Mouse (Mus musculus) embryo, embryonic 11.5 days (tissue): ENCODE results near the gene Mogs.
A peak's percentile ranks its signal among the peaks of the same experiment; 100 is the strongest.

Experiments
- DNase-seq: peaks from one replicate; pipeline ENCODE4 v3.0.0-alpha.2; 2012; ENCODE audit warnings: low read depth, low spot score

Mogs gene

DNA sequence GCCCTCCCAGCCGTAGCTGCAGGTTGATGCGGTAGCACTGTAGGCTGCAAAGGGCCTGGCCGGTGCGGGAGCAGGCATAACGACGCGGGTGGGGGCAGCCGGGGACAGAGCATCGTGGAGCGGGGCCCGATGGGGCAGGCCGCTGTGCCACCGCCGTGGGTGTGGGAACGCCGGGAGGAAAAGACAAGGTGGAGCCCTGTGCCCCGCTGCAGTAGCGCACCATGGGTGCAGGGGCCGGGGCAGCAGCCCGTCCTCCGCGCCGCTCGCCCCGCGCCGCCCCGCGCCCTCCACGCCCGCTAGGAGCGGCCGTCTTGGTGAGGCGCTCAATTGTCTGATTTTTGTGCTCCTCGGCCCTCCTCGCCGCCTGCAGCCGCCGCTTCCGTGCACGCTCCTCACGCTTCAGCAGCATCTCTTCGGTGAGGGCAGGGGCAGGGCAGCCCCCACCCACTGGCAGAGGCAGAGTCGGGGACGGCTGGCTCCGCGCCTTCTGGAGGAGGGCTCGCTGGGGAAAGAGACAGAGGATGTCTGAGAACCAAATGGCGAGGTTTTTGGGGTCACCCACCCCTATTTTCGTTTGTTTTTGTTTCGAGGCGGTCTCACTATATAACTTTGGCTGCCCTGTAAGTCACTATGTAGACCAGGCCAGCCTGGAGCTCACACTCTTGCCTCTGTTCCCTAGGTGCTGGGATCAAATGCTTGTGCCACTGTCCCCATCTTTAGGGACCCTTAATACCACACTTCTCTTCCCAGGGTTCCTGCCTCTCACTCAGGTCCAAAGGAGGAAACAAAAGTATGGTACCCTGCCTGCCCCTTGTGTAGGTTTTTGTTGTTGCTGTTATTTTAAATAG, 6.8 kb downstream of the Mogs start:
- no peak for DNase-seq

GRCm38 (mm10) chr6:83122961-83123360, 7.7 kb downstream of the Mogs start:
- DNase-seq: no peak

GRCm38 (mm10) chr6:83124851-83125312, 9.6 kb downstream of the Mogs start:
- DNase-seq: peak; percentile 87

- no peak for DNase-seq
Measured at GRCm38 (mm10) chr6:83125331-83125730, 10.0 kb downstream of the Mogs start, which contains the start of gene Ino80b. Ino80b (minus strand) TSS chr6:83125431.

GRCm38 (mm10) chr6:83127419-83127818, 12.1 kb downstream of the Mogs start:
- no peak for DNase-seq

DNA sequence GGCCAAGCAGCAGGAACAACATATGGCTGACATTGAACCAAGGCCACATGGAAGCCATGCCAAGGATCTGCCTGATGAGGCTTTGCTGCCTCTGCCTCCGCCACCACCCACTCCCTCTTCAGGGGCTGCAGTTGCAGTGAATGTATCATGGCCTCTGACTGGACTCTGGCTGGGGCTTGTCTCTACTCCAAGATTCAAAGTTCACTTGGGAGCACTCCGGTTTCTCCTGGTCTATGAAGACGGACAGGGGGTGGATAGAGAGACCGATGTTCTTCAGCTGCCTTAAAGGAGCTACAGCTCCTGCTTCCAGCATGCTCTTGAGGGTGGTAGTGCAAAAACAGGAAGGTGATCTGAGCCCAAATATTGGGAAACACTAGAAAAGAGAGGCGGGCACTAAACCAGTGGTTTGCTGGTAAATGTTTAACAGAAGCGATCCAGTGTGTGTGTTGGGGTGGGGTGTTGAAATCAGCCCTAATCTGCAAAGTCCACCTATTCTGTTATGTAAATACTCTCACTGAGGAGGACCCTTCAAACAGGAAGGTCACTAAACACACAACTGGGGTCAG, 16.3 kb downstream of the Mogs start:
- DNase-seq: no peak

DNA sequence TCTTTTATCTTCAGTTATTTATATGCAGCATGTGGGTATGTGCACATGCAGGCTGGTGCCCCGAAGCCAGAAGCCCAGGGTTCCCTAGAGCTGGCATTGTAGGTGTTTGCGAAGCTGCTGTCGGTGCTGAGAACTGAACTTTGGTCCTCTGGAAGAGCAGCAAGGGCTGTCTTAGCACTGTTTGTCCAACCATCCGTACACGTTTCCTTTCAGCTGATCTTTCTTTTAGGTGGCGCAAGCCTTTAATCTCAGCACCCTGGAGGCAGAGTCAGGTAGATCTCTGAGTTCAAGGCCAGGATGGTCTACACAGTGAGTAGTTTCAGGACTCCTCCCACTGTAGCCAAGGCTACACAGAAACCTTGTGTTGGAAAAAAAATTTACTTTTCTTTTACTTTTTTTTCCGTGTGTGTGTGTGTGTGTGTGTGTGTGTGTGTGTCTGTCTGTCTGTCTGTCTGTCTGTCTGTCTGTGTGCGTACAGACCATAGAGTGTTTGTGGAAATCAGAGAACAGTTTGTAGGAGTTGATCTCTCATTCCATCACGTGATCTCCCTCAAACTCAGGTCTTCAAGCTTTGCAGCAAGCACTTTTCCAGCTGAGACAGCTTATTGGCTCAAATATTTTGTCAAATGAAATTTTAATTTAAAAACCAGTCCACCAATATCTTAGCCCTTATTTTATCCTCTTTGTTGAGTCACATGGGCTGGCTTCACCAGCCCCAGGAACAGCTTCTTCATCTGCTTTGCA, 17.1 kb downstream of the Mogs start:
- DNase-seq: no peak

DNA sequence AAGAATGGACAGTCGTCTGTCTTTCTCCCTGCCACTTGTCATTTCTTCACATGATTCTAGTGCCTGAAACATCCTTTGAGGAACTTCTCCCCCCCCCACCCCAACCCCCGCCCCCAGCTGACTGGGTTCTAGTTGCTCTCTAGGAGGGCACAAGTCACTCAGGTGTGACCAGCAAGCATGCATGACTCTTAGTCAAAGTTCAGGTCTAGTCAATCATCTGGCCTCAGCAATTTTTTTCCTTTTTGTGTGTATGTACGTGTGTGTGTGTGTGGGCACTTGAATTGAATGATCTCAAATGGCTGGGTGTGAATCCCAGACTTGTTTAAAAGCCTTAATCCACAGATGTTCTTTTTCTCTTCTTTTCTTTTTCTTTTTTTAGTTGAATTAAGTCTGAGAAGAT, 18.9 kb downstream of the Mogs start:
- no peak for DNase-seq

GRCm38 (mm10) chr6:83134951-83135513, 19.7 kb downstream of the Mogs start, which contains the start of gene Rtkn:
Rtkn (plus strand) TSS chr6:83135463.
- DNase-seq: no peak

DNA sequence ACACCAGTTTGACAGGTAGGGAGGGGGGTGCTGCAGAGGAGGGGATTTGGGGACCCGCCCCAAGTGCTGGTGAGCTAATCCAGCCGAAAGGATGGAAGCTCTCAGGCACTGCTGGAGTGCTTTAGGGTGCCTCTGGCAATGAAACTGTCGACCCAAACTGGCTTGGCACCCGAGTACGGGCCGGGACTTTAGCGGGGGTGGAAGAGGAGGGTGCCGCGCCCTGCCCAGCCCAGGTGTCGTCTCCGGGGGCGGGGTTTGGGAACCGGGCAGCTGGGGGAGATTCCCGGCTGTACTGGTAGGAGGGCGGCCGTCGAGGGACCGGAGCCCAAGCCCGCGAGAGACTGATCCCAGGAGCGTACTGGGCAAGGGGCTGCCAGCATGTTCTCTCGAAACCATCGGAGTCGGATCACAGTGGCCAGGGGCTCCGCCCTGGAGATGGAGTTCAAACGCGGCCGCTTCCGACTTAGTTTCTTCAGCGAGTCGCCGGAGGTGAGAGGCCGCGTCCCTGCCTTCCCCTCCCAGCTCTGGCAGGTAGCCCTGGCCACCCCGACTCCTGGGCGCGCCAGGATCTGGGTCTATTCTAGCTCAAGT, 20.4 kb downstream of the Mogs start:
- no peak for DNase-seq

GRCm38 (mm10) chr6:83136291-83136880, 21.1 kb downstream of the Mogs start:
- no peak for DNase-seq

- peak; percentile 73 for DNase-seq
Measured at GRCm38 (mm10) chr6:83136881-83137575, 21.7 kb downstream of the Mogs start.

- peak; percentile 84 for DNase-seq
Measured at GRCm38 (mm10) chr6:83137576-83137950, 22.3 kb downstream of the Mogs start.

GRCm38 (mm10) chr6:83138056-83138455, 22.8 kb downstream of the Mogs start:
- DNase-seq: no peak

DNA sequence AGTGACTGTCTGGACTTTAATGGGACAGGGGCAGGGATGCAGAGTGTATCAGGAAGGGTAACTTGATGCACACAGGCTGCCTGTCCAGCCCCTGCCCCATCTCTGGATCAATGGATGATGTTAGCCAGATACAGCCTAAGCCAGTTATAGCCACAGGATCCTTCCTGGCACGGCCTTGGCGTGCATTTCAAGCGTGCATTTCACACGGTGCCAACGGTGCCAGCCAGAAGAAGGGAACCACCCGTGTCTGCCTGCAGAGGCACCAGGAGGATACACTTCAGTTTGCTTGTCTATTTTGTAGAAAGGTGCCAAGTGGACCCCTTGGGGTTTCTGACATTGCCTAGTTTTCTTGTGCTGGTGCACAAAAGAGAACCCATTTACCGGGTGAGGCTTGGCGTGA, 24.7 kb downstream of the Mogs start:
- no peak for DNase-seq

DNA sequence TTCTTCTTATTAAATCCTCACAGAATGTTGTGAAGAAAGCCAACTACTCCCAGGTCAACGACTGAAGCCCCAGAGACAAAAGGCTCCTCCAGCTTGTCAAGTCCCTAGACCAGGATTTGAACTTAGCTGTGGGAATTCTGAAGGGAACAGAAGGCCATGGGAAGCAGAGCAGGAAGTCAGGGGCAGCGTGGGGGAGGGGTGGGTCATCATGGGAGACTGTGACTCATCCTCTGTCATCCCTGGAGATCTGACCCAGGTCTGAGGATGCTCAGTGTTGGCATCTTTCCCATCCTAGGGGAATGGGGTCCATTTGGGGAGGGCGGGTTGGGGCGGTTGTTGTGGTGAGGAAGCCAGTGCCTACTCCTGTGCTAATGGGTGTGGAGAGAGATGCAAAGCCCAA, 26.3 kb downstream of the Mogs start:
- DNase-seq: no peak

DNA sequence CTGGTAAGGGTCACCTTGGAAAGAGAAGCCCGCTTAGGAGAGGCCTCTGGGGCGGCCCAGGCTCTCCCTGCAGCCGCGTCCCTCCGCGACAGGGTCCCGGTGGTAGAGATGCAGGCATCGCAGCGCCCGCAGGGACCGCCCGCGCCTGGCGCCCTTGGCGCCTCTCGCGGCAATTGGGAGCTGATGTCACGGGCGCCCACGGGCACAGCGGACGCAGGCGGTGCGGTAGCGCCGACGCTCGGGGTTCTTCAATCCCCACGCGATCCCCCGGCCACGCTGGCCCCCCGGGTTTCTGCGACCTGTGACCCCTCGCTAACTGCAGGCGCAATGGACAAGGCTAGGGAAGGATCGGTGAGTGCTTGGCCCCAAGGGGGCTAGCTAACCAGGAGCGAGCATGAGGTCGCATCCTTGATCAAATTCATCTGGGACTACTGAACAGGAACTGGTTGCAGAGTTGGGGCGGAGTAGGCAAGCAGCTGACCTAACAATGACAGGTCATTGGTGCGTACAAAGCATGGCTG, 27.0 kb downstream of the Mogs start:
- no peak for DNase-seq

GRCm38 (mm10) chr6:83142886-83143285, 27.6 kb downstream of the Mogs start:
- no peak for DNase-seq

GRCm38 (mm10) chr6:83145209-83145608, 29.9 kb downstream of the Mogs start:
- no peak for DNase-seq

- no peak for DNase-seq
Measured at GRCm38 (mm10) chr6:83145805-83146204, 30.5 kb downstream of the Mogs start.
